Mouse (Mus musculus) spleen, adult 18-20 months (tissue): ENCODE results near the gene Ldb3.
A peak's percentile ranks its signal among the peaks of the same experiment; 100 is the strongest.

ENCODE experiments used
- DNase-seq, 2 experiments: peaks; one replicate each; pipeline ENCODE4 v3.0.0; 2022; ENCODE audit warnings: mixed read lengths in 2 of 2

Ldb3 gene

DNA sequence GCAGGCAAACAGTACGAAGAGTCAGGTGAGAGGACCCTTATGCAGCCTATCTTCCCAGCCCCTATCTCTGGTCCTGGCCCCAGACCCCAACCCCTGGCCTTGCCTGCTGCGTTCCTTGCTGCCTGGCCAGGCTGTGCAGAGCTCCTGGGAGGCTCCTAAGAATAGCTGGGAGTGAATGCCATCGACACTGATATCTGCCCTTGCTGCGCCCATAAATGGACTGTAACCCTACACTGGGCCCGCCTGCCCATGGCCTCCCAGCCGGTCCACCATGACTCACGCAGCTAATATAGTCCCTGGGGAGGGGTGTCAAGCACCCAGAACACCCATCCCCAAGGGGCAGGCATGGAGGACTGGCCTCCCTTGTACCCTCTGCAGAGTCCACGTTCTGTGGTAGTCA lies at the start of gene Ldb3:
Gene Ldb3 (minus strand): TSS at position 185 of the 400 bp plus-strand sequence.
- no peak for DNase-seq

DNA sequence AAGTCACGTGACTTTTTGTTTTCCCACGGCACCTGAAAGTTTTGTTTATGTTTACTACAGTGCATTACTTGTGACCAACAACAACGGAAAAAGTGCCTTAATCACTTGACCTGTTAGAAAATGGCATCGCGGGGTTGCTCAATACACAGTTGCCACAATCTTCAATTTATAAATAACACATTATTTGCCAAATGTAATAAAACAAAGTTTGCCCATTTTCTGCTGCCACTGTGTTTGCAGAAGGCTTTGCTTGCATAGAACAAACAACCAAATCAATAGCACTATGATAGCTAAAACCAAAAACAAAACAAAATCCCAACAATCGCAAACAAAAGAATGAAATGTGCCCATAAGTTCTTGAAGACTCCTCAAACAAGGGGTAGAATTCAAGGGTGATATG lies 47.2 kb upstream of the Ldb3 start:
- DNase-seq: no peak

DNA sequence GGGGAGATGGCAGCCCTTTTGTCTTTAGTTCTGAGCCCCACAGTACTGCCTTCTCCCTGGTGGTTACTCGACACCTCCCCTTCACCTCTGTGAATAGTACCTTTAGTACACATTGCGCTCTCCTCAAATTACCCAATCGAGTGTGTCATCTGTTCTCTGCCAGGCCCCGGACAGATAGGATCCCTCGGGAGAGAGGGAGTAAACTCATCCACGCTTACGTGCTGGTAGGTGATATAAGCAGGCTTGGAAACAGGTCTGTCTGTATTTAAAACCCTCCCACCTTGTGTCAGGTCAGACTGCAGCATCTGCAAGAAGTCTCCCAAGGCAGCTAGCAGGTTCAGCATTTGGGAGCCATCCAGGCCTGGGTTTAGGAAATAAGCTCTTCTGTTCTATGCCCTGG lies 46.7 kb upstream of the Ldb3 start:
- no peak for DNase-seq

DNA sequence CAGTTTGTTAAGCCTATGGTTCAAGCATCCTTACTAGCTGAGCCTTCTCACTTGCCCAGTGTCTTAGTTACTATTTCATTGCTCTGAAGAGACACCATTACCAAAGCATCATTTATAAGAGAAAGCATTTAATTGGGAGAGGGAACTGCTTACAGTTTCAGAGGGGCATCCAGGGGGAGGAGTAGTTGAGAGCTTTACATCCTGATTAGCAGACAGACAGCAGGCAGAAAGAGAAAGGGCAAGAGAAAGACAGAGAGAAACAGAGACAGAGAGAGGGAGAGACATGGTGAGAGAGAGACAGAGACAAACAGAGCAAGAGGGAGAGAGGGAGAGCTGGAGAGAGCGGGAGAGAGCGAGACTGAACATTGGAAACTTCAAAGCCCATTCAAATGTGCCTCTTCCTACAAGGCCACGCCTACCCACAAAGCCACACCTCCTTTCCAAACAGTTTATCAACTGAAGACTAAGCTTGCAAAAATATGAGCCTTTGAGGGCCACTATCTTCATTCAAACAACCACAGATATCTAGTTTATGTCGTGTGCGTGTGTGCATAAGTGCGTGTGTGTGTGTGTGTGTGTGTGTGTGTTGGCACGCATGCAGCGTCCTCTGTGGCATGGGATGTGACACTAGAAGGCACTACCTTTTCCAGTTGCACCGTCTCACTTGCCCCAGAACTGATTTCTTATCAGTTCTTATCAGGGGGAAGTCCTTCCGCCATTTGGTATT lies 44.4 kb upstream of the Ldb3 start:
- no peak for DNase-seq

DNA sequence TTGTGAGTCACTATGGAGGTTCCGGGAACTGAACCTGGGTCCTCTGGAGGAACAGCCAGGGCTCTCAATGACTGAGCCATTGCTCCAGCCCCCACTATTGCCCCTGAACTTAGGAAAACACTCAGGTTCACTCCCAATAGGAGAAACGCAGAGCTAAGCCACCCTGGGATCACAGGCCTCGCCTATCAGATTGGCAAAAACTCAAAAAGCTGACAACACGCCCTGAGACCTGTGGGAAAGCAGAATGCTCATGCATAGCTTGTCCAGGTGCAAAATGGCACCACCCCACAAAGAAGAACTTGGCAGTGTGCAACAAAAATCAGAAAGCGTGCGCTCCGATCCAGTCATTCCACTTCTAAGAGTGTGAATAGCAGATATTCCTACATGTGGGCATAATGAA lies 38.3 kb upstream of the Ldb3 start:
- DNase-seq: no peak

DNA sequence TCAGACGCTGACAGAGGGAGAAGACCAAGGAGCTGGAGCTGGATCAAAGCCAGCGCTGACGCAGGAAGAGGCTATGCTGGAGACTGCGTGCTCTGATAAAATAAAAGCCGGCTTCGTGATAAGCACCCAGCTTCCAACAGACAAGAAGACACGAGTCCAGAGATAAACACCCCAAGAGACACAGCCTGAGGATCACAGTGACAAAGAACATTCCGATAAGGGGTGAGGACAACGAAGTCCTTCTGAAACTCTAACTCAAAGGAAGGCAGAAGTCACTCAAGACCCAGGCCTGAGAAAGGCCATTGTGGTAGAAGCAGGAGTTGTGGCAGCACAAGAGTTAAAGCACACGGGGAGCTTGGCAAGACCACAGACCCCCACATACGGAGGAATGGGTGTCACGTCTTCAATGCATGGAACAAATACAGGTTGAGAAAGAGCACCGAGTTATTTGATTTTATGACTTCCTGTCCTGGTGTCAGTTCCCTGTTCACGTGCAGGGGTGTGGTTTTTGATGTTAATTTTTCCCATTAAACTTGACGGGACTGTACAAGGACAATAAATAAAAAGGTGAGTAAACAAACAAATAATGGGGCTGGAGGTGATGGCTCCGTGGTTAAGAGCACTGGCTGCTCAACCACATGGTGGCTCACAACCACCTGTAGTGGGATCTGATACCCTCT lies 35.2 kb upstream of the Ldb3 start:
- no peak for DNase-seq

DNA sequence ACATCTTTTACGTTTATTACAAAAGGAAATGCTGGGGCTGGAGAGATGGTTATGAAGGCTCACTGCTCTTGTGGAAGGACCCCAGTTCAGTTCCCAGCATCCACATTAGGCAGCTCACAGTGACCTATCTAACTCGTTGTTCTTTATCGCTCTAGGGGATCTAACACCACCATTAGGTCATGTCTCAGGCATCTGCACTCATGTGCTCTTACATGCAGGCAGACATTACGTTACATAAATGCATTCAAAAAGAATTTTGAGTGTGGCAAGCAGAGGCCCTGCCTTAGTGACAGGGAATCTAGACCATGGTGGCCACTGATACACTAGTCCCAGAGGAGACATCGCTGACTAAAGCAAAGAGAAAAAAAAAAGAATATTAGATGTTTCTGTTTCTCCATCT lies 34.6 kb upstream of the Ldb3 start:
- DNase-seq: no peak

DNA sequence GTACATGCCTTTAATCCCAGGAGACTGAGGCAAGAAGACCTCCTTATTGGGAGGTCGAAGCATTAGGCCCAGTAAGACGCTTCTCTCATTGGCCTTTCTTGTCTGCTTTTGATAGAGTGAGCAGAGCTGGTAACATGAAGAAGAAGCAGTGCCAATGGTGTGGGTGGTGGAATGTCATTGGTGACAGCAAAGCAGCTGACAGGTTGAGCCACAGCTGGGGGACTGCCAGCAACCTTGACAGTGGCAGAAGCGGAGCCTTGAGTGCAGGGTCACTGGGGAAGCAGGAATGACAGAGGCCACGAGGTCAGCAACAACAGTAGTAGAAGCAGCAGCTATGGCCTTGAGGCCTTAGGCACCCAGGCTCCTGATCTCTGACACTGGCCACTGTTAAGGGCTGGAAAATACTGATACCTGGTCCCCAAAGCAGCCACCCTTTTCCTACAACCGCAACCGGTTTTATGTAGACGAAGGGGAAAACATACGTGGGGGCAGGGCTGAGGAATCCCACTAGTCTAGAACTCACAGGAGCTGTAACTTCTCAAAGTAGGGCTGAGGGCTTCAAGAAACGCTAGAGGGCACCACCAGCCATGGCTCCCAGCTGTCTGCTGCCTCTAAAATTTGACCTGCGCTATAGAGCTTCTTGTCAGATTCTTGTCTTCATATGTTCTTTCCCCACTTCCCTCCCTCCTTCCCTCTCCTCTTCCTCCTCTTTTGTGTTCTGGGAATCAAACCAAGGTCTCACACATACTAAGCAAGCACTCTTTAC lies 32.3 kb upstream of the Ldb3 start:
- DNase-seq: peak in 1 of 2 experiments; percentile 42

DNA sequence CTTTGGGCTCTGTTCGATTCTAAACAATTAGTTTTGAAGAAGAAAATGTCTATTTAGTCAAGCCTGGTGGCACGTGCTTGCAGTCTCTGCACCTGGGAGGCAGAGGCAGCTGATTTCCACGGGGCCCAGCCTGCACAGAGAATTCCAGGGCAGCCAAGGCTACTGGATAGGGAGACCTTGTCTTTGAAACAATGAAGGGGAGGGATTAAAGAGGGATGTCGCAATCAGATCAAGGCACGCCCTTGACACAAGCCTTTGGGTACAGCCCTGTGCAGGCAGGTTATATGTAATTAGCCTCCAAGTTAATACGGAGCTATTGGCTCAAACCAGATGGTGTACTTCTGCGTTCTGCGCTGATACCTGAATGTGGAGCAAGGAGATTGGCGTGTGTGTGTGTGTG lies 30.3 kb upstream of the Ldb3 start:
- DNase-seq: no peak

DNA sequence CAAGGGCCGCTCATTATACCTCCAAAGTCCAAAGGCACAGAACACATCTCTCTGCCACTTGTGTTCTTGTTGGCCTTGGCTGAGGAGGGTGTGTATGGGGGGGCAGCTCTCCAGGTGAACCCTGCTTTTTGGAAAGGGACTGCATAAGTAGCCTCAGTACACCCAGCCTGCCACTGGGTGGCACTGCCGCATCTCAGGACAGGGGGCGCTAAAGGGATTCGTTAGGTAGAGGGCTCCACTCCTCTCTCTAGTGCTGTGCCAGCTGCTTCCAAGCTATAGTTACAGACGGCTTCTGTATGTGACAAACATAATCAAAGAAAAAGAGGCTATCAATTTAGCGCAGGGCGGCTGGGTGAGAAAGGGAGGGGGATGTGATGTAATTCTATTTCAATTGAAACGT lies 28.3 kb upstream of the Ldb3 start:
- peak; percentile 65 to 81 for DNase-seq

DNA sequence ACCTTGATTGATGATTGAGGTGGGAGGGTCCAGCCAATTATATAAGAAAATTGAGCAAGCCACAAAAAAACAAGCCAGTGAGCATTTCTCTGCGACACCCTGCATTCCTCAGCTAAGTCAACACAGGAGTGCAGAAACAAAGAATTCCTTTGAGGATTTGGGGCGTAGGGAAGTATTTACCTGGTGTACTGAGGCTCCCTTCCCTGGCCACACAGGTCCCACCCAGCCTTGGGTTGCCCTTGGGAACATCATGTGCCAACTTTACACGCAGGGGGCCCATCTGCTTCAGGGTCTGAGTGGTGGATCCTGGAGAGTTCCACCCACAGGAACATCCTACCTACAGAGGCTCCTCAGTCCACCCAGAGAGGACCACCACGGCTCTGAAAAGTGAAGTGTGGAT lies 27.1 kb upstream of the Ldb3 start:
- no peak for DNase-seq

DNA sequence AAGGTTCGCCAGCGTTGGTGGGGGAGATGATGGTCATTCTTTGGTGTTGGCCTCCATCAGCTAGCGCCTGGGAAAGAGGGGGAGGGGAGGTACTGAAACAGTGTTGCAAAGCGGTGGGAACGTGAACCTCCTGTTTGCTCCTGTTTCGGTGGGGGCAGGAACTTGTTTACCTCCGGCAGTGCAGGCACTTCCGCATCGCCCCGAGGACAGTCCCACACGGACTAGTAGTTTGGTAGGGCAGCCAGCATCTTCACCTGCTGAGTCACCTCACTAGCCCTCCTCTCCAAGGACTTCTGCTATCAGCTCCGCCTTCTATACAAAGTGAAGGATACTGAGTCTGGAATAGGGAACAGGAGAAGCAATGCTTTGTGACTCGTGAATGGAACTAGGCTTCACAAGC lies 26.6 kb upstream of the Ldb3 start:
- no peak for DNase-seq

DNA sequence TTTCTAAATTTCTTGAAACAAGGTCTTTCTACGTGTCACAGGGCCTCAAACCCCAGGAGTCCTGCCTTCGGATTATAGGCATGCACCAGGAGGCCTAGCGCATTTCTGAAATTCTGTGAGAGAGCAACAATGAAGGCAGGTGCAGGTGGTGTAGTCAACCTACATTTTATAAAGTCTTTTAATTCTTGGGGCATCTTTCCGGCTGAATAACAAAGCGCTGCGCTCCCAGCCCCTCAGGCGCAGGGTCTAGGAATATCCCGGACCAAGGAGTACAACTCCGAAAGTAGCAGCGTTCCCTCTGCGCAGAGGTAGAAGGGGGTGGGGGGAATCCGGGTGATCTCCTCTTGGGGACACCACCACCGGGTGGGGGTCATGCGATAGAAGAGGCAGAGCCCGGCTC lies 26.1 kb upstream of the Ldb3 start:
- DNase-seq: no peak

DNA sequence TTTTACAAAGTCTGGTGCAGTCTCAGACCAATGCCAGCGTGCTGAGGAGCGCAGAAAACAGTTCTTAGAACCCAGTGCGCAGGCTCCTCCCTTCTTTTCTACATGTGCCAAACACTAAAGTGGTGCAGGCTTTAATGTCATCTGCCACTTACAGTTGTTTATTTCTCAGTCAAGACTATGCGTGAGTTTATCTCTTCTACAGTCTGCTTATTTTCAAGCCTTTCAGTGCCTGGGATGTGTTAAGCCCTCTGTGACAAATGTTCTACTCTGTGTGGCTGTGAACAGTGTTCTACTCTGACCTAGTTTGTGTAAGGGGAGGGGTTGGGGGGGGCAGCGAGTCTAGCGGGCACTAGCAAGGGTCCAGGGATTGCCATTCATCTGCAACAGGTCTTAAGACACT lies 25.0 kb upstream of the Ldb3 start:
- DNase-seq: no peak

DNA sequence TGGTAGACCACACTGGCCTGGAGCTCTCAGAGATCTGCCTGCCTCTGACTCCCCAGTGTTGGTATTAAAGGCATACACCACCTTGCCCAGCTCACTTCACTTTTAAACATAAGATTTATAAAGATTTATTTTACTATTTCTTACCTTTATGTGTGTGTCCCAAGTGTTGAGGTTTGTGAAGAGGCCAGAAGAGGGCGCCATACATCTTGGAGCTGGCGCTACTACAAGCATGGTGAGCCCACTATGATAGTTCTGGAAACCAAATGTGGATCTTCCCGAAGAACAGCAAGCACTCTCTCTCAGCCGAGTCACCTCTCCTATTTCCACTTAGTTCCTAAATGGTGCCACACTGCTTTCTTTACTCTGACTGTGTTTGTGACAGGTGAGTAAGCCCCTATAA lies 23.7 kb upstream of the Ldb3 start:
- DNase-seq: no peak

DNA sequence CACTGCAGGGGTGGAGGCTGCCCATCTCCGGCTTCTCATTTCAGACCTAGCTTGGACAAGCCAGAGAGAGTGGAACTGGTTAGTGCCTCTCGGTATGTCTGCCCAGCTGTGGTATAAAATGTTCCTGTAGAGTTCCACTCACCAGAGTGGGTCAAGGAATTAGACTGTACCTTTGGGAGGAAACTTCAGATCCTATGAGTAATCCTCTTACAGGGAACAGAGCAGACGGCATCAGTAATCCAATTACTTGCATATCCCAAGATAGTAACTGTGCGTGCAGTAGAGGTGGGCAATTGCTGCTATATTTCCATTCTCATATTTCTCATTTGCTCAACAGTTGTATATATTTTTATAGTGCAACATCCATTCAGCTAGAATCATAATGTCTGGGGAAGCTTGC lies 23.1 kb upstream of the Ldb3 start:
- no peak for DNase-seq

DNA sequence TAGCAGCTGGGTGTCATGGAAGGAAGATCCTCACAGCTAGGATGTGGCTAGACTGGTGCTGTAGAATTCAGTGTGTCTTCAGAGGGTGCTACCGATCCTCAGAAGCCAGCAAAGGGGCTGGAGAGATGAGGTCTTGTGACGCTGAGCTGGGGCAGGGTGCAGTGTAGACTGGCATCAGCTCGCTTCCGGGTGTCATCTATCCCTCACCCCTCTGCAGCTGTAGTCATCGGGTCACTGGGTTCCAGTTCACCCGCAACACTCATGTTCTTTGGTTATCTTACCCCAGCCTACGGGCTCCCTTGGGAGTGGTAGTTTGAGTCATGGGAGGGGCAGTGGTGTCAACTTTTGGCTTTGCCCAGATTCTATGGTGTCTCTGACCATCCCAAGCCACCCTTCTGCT lies 13.4 kb upstream of the Ldb3 start:
- DNase-seq: no peak

DNA sequence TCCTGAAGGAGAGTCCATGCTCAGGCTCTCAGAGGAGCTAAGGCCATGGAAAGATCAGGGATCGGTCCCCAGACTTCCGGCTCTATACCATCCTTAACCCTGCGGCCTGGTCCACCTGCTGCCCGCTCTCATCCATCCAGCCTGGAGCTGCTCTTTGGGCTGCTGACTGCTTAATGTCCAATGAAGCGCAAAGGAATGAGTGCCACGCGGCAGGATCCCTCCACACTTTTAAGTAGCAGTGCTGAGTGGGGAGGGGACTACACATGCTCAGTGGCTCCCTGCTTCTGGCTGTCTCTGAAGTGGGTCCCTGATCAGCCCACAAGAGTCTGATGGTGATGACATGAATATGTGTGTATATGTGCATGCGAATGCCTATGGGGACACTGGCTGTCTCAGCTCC lies 11.5 kb upstream of the Ldb3 start, which contains the start of gene Opn4:
Gene Opn4 (minus strand): TSS at position 202 of the 400 bp plus-strand sequence.
- DNase-seq: no peak

DNA sequence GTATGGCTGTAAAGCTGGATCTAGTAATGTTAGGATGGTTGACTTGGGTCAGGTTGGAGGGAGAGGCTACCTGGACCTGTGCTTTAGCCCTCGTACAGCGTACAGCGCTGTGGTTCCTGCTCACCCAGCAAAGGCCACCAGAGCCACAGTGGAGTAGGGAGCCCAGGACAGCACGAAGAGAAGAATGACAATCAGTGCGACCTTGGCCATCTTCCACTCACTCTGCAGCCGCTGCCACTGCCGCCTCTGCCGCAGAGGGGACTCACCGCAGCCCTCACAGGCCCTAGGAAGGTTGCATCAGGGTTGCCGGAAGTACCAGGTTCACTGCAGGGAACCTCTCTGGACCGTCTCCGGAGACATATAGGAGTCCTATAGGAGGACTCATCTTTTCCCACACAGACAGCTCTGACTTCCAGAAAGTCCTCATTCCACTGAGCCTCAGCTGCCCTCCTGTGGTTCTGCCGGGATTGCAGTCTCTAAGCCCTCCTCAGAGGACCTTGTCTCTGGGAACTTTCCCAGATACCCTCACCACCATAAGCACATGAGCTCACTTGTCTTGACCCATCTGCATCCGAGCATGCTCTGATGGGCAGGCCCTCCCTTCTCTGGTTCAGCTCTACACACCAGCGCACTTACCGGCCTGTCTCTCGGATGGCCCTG lies 7.2 kb upstream of the Ldb3 start:
- DNase-seq: no peak

DNA sequence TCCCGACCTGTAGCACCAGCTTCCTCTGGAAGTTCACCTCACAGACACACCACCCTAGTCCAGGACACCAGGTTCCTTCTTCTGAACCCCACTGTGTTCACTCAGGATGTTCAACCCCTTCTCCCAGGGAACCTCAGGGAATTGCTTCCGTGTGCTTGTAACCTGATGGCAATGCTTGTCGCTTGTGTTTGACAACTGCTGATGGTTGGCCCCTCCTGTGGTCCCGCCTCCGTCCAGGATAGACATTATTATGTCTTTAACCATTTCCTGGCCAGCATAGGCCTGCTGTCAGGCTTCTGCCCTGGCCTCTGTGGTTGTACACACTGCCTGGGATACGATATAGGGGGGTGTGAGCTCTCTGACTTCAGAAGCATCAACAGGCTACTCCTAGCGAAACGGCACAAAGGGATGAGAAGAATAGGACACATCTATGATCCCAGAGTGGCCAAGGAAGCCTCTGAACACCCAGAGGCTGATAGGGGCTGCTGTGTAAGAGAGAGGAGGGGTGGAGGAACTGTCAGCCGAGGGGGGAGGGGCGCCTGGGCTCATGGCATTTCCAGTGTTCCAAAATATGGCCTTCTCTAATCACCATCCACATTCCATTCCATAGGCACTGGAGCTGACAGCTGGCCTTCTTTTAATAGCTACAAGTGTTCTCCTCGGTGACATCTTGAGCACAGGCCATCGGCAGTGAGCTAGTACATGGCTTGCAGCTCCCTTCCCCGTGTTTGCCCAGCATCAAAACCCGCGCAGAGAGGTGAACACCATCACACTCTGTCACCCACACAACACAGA lies 3.5 kb upstream of the Ldb3 start:
- no peak for DNase-seq

DNA sequence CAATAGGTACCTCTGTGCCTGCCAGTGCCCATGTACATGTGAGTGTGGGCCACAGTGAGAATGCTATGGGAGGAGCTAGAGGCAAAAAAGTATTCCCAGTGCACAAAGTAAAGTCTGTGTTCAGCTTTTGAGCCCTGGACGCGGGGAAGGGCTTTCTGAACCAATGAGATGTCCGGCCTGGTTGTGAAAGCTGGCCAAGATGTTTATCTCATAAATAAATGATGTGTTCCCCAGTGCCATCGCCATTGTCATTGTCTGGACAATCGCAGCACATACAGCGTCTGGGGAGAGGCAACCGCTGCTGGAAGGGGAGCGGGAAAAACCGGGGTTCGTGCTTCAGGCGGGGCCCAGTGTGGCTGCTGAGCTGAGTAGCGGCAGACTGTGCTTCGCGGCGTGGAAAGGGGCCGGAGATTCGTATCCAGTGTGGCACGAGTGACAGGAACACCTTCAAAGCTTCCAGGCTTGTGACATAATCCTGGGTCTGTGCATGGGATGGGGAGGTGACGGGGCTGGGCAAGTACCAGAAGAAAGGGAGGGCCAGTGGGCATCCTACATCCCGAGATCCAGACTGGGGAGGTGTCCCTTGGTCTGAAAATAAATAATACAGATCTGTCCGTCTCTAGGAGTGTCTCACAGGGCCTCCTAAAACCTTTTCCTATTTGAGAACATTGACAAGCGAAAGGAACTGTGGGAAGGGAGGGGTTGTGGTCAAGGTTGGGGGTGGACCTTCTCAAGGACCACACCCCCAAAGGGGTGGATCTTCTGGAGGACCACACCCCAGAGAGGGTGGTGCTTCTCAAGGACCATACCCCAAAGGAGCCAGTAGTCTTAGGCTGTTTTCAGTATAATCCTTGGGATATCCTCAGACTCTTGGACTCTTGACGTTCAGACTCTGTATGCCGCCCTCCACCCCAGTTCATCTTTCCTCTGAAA lies 2.5 kb upstream of the Ldb3 start:
- DNase-seq: no peak
